Mouse (Mus musculus) heart, adult 8-10 months (tissue): ENCODE data around the gene Wasf2. TPM values are rescaled to one million over a fixed set of nuclear protein-coding genes. Genes with fewer than 3 reads are reported as not detected.
"Not testable (repeated sequence)": the region's sequence is repeated elsewhere in the genome, so short reads cannot be mapped to it uniquely, and the experiment has no call there.

Source experiments
- DNase-seq: peaks from one replicate; pipeline ENCODE4 v3.0.0; 2022; ENCODE audit warnings: low spot score
- total RNA-seq, 4 experiments: library from RNA; stranded (reverse); gene quantifications; 2 replicates each; pipeline ENCODE4 v1.2.4; 2022

Gene Wasf2
- total RNA-seq, 4 experiments from 2014 or later = 64.1 to 87.2 (median 71.5) TPM

GRCm38 (mm10) chr4:133096671-133097070 lies 33.6 kb upstream of the Wasf2 start:
- DNase-seq = not testable (repeated sequence)

GRCm38 (mm10) chr4:133101751-133102150 lies 28.6 kb upstream of the Wasf2 start:
- no peak for DNase-seq

- DNase-seq = no peak
Observed at GRCm38 (mm10) chr4:133103525-133104193, 26.6 kb upstream of the Wasf2 start.

- DNase-seq = no peak
Observed at GRCm38 (mm10) chr4:133104194-133104569, 26.1 kb upstream of the Wasf2 start.

GRCm38 (mm10) chr4:133106691-133107090 lies 23.6 kb upstream of the Wasf2 start:
- no peak for DNase-seq

GRCm38 (mm10) chr4:133107788-133108281 lies 22.5 kb upstream of the Wasf2 start:
- DNase-seq = peak; percentile 71

GRCm38 (mm10) chr4:133108481-133109334 lies 21.6 kb upstream of the Wasf2 start:
- DNase-seq = peak; percentile 79

- no peak for DNase-seq
Observed at GRCm38 (mm10) chr4:133109335-133109801, 20.9 kb upstream of the Wasf2 start.

- no peak for DNase-seq
Observed at GRCm38 (mm10) chr4:133112175-133112838, 18.0 kb upstream of the Wasf2 start.

- no peak for DNase-seq
Observed at GRCm38 (mm10) chr4:133113351-133113882, 16.9 kb upstream of the Wasf2 start.

- DNase-seq = no peak
Observed at GRCm38 (mm10) chr4:133114762-133115161, 15.5 kb upstream of the Wasf2 start.

- DNase-seq = no peak
Observed at GRCm38 (mm10) chr4:133115721-133116429, 14.4 kb upstream of the Wasf2 start.

- no peak for DNase-seq
Observed at GRCm38 (mm10) chr4:133116756-133117470, 13.4 kb upstream of the Wasf2 start.

- peak; percentile 89 for DNase-seq
Observed at GRCm38 (mm10) chr4:133117556-133118411, 12.5 kb upstream of the Wasf2 start.

GRCm38 (mm10) chr4:133118775-133119375 lies 11.4 kb upstream of the Wasf2 start:
- no peak for DNase-seq

- no peak for DNase-seq
Observed at GRCm38 (mm10) chr4:133119579-133119978, 10.7 kb upstream of the Wasf2 start.

GRCm38 (mm10) chr4:133120833-133121321 lies 9.4 kb upstream of the Wasf2 start:
- DNase-seq = no peak

GRCm38 (mm10) chr4:133121416-133121815 lies 8.9 kb upstream of the Wasf2 start:
- no peak for DNase-seq
